Mouse (Mus musculus) heart, embryonic 11.5 days (tissue): ENCODE data around the gene Olfr9. TPM values are rescaled to one million over a fixed set of nuclear protein-coding genes. Genes with fewer than 3 reads are reported as not detected.
"Not testable (repeated sequence)": the region's sequence is repeated elsewhere in the genome, so short reads cannot be mapped to it uniquely, and the experiment has no call there.

ENCODE experiments used
- ATAC-seq: fragments of 200-750 bp; cut with Nextera tagmentation; replicated peaks from 2 replicates; pipeline ENCODE4 v1.8.0; 2017; ENCODE audit warnings: moderate library complexity; ENCODE audit not compliant: insufficient number of reproducible peaks, low FRiP score, low TSS enrichment
- H3K27ac ChIP-seq: fragments of 300-500 bp; sonication (generic); 2 replicates; pipeline ENCODE4 v1.5.1; 2014; ENCODE audit warnings: mild to moderate bottlenecking, low read depth, low read length
- H3K27me3 ChIP-seq: fragments of 300-500 bp; sonication (generic); 2 replicates; pipeline ENCODE4 v1.6.1; 2014; ENCODE audit warnings: mild to moderate bottlenecking, low read length, mixed read lengths; ENCODE audit not compliant: control insufficient read depth, insufficient read depth
- H3K36me3 ChIP-seq: fragments of 300-500 bp; sonication (generic); 2 replicates; pipeline ENCODE4 v1.6.1; 2014; ENCODE audit warnings: mild to moderate bottlenecking, low read length, moderate library complexity, mixed read lengths; ENCODE audit not compliant: control insufficient read depth, insufficient read depth
- H3K4me1 ChIP-seq: fragments of 300-500 bp; sonication (generic); 2 replicates; pipeline ENCODE4 v1.6.1; 2014; ENCODE audit warnings: low read length; ENCODE audit not compliant: control insufficient read depth, insufficient read depth
- H3K4me2 ChIP-seq: fragments of 300-500 bp; sonication (generic); 2 replicates; pipeline ENCODE4 v1.6.1; 2014; ENCODE audit warnings: mild to moderate bottlenecking, moderate library complexity
- H3K4me3 ChIP-seq: fragments of 300-500 bp; sonication (generic); 2 replicates; pipeline ENCODE4 v1.5.1; 2014; ENCODE audit warnings: low read depth, low read length
- H3K9ac ChIP-seq: fragments of 300-500 bp; sonication (generic); 2 replicates; pipeline ENCODE4 v1.6.1; 2014; ENCODE audit warnings: mild to moderate bottlenecking, low read depth, low read length, moderate library complexity
- H3K9me3 ChIP-seq: fragments of 300-500 bp; sonication (generic); replicated peaks from 2 replicates; pipeline ENCODE4 v1.6.1; 2016; ENCODE audit warnings: low read length; ENCODE audit not compliant: control insufficient read depth
- WGBS: fragments of 180-500 bp; shearing (Covaris S2); extraction: QIAGEN DNeasy Blood & Tissue Kit; methylation state at CpG from one replicate; pipeline ENCODE4 v1.1.7; 2014; ENCODE audit not compliant: insufficient replicate concordance; 5-methylcytosine and 5-hydroxymethylcytosine counted together
- polyA plus RNA-seq: library from polyadenylated mRNA; unstranded; fragments of >200 nt; fragmentation: Nextera tagmentation; extraction: Ambion mirVana; gene quantifications from 2 replicates; pipeline ENCODE4 v1.2.1, GENCODE M21; 2014

Olfr9 gene
- not detected in 2 replicates for polyA plus RNA-seq

DNA sequence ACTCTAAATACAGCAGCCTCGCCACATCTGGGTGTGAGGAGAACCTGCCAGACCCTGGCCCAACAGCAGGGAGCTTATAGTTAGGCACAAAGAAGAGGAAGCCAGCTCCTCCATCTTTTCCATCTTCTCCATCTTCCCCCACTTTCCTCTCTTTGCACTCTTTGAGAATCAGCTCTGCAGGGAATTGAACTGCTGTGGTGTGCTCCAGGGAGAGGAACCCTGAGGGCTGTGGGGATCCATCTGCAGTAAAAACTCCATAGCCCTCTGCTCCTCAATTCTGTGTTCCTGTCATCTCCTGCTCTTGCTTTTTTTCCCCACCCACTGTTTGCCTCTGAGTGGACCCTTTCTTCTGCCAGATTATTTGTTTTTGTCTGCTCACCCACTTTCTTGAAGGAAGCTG, at the start of gene Olfr9:
Olfr9 (plus strand) TSS at position 301 of the 400 bp plus-strand sequence.
- H3K9ac ChIP-seq, H3K4me1 ChIP-seq, H3K36me3 ChIP-seq, H3K27me3 ChIP-seq, ATAC-seq, H3K27ac ChIP-seq, H3K4me2 ChIP-seq, H3K4me3 ChIP-seq, H3K9me3 ChIP-seq: not testable (repeated sequence)
- 41% methylated on average over 1 of the region's 1 CpGs for WGBS

GRCm38 (mm10) chr10:128940475-128941061, 48.7 kb upstream of the Olfr9 start:
- 77% methylated on average over 10 of the region's 10 CpGs for WGBS

DNA sequence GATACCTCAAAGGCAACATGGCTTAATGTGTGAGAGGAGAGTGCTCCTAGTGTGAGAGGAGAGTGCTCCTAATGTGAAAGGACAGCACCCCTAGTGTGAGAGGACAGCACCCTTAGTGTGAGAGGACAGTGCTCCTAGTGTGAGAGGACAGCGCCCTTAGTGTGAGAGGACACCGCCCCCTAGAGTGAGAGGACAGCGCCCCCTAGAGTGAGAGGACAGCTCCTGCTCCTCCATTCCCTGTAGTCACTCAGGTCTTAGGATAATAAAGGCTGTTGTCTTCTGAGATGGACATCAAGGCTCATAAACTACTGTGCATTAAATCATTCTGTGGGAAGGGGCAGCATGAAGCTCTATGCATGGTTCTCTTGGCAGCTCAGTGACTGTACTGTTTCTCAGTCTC, 43.6 kb upstream of the Olfr9 start:
- 13% methylated on average over 3 of the region's 3 CpGs for WGBS
- Histone ChIP-seq H3K36me3 (no peaks in the 10 kb centered on the region), H3K9ac (no peak overlapping the region), H3K4me1 (no peaks in the 10 kb centered on the region), H3K27me3 (peaks cover 4% of the 10 kb centered on the region), H3K4me3 (no peak overlapping the region), H3K27ac (no peak overlapping the region), H3K9me3 (no peaks in the 10 kb centered on the region), H3K4me2 (no peak overlapping the region)
- no peak for ATAC-seq

More at GRCm38 (mm10) chr10:128940475-128941061, 48.7 kb upstream of the Olfr9 start:
- Histone ChIP-seq H3K36me3 (no peaks in the 10 kb centered on the region), H3K4me2 (no peak overlapping the region), H3K4me3 (no peak overlapping the region), H3K9ac (no peak overlapping the region), H3K27me3 (peaks cover 6% of the 10 kb centered on the region; the same call in 1 of the 2 replicates), H3K9me3 (no peaks in the 10 kb centered on the region), H3K27ac (no peak overlapping the region), H3K4me1 (no peaks in the 10 kb centered on the region)
- ATAC-seq, result no peak

DNA sequence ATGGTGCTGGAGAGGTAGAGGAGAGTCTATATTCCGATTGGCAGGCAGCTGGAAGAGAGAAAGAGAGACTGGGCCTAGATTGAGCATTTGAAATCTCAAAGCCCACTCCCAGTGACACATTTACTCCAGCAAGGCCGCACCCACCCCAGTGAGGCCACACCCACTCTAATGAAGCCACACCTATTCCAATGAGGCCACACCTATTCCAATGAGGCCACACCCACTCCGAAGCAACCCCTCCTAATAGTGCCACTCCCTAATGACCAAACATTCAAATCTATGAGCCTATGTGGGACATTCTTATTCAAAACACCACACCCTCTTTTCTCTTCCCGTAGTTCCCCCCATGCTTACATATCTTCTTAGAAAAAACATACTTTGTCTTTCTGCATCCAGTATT, 41.7 kb upstream of the Olfr9 start:
- H3K36me3 ChIP-seq, result no peaks in the 10 kb centered on the region
- no peak overlapping the region for H3K4me3 ChIP-seq
- no peaks in the 10 kb centered on the region for H3K9me3 ChIP-seq
- no peak overlapping the region for H3K4me2 ChIP-seq
- H3K4me1 ChIP-seq, result no peaks in the 10 kb centered on the region
- WGBS, result 89% methylated on average over 4 of the region's 4 CpGs
- H3K27ac ChIP-seq, result no peak overlapping the region
- ATAC-seq, result no peak
- no peak overlapping the region for H3K9ac ChIP-seq
- H3K27me3 ChIP-seq, result peaks cover 3% of the 10 kb centered on the region

DNA sequence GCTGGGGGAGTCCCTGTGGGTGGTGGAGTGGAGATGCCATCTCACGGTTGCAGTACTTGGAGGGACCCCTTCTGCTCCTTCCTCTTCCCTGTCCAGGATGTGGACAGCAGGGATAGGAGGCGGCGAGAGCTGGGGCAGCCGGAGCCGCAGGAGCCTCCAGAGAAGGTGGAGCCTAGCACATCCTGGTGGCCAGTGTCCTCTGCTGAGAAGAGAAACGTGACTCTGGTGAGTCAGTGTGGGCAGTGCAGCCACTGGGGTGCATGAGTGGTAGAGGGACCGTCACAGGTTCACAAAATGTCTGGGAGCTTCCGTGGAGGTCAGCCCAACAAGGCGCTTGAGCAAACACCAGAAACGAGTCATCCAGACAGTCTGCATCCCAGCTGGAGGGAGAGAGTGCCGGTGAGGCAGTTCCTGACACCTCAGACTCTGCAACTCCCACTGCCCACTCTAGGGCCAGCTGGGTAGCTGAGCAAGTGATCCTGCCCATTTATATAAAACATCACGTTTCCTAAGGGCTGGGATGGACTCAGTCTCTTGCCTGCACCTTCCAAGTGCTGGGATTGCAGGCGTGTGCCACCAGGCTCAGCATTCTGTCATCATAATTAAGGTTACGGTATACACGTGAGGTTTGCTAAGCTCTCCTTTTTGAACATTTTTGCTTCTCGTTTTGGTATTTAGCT, 38.9 kb upstream of the Olfr9 start:
- H3K27ac ChIP-seq, result no peak overlapping the region
- H3K27me3 ChIP-seq, result no peaks in the 10 kb centered on the region; the same call in 1 of the 2 replicates
- H3K4me1 ChIP-seq, result no peaks in the 10 kb centered on the region
- no peak overlapping the region for H3K4me3 ChIP-seq
- WGBS, result 61% methylated on average over 16 of the region's 16 CpGs
- H3K9ac ChIP-seq, result no peak overlapping the region
- H3K4me2 ChIP-seq, result no peak overlapping the region
- H3K9me3 ChIP-seq, result no peaks in the 10 kb centered on the region
- no peaks in the 10 kb centered on the region for H3K36me3 ChIP-seq
- ATAC-seq, result no peak

DNA sequence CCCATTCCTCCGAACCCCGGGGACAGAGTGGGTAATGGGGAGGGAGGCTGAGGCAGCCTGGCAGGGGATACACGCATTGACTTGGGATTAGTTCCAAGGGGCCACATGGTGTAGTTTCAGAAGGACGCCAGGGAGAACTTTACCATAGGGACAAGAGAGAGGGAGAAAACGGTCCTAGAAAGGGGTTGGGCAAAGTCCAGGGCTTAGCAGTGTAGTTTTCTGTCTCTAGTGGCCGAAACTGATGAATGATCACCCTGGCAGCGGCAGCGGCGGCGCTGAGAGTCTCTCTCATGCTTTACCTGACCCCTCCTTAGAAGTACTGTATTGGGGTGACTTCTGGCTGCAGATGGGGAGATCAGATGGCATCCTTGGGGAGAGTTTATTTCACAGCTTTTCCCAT, 30.9 kb upstream of the Olfr9 start:
- no peak overlapping the region for H3K4me3 ChIP-seq
- WGBS, result 64% methylated on average over 10 of the region's 10 CpGs
- no peak for ATAC-seq
- no peaks in the 10 kb centered on the region for H3K9me3 ChIP-seq
- no peak overlapping the region for H3K27ac ChIP-seq
- peaks cover 6% of the 10 kb centered on the region for H3K27me3 ChIP-seq
- no peaks in the 10 kb centered on the region for H3K36me3 ChIP-seq
- H3K9ac ChIP-seq, result no peak overlapping the region
- H3K4me2 ChIP-seq, result no peak overlapping the region
- H3K4me1 ChIP-seq, result no peaks in the 10 kb centered on the region

DNA sequence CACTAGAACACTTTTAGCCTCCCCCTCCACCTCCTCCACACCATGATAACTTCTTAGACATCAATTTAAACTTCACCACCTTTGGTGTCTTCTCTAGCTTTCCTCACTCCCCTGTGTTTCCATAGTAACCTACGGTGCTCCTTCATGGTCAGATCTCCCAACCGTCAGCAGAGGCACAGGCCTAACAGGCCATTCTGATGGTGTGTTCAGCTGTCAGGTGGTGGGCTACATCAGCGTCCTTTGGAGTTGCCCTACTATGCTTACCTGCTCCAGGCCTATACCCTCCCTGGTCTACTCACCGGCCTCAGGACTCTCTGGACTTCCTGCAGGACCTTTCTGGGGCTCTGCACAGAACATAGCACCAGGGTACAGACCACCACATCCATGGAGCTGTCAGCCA, 29.1 kb upstream of the Olfr9 start:
- no peaks in the 10 kb centered on the region for H3K9me3 ChIP-seq
- H3K4me3 ChIP-seq, result no peak overlapping the region
- no peak overlapping the region for H3K27ac ChIP-seq
- H3K4me2 ChIP-seq, result no peak overlapping the region
- H3K9ac ChIP-seq, result no peak overlapping the region
- H3K27me3 ChIP-seq, result peaks cover 6% of the 10 kb centered on the region
- WGBS, result 65% methylated on average over 4 of the region's 4 CpGs
- H3K4me1 ChIP-seq, result no peaks in the 10 kb centered on the region
- ATAC-seq, result no peak
- no peaks in the 10 kb centered on the region for H3K36me3 ChIP-seq

- H3K4me2 ChIP-seq, result no peak within 1 kb of the TSS
- no peaks in the 10 kb centered on the region for H3K9me3 ChIP-seq
- no peak within 1 kb of the TSS for H3K4me3 ChIP-seq
- H3K36me3 ChIP-seq, result no peaks in the 10 kb centered on the region
- no peak within 1 kb of the TSS for H3K27ac ChIP-seq
- ATAC-seq, result no peak
- no peak within 1 kb of the TSS for H3K9ac ChIP-seq
- WGBS, result 74% methylated on average over 12 of the region's 12 CpGs
- peaks cover 3% of the 10 kb centered on the region; the same call in 1 of the 2 replicates for H3K27me3 ChIP-seq
- H3K4me1 ChIP-seq, result no peaks in the 10 kb centered on the region
Observed at GRCm38 (mm10) chr10:128960590-128961584, 28.3 kb upstream of the Olfr9 start, which contains the start of gene Mettl7b. Gene Mettl7b, minus strand, starts transcription at chr10:128960988.
